Mouse (Mus musculus) CD4-positive, CD25-positive, alpha-beta regulatory T cell, adult 2 months (primary cell): ENCODE data around the gene Tac1.
"Not testable (repeated sequence)": the region's sequence is repeated elsewhere in the genome, so short reads cannot be mapped to it uniquely, and the experiment has no call there.

Experiments used
- DNase-seq: peaks from one replicate; pipeline ENCODE4 v3.0.0-alpha.2; 2012; ENCODE audit warnings: low read depth, low spot score

The Tac1 gene

DNA sequence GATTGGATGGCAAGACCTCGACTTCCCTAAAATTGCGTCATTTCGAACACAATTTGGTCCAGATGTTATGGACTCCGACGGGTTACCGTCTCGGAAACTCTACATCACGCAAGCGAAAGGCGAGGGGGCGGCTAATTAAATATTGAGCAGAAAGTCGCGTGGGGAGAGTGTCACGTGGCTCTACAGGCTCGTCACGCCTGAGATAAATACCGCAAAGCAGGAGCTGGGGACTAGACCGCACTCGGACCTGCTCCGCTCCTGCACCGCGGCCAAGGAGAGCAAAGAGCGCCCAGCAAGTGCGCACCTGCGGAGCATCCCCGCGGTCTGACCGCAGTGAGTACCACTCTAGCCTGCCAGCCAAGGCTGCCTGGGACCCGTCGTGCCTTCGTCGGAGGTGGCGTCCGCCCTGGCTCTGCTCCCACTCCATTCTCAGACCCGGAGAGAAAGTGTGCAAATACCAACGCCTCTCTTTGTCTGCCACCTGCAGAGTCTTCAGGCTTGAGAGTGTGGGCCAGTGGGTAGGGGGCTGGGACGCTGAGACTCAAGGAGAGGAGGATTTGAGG, at the start of gene Tac1:
Gene Tac1, plus strand, starts transcription at position 51 of the 563 bp plus-strand sequence.
- no peak for DNase-seq

DNA sequence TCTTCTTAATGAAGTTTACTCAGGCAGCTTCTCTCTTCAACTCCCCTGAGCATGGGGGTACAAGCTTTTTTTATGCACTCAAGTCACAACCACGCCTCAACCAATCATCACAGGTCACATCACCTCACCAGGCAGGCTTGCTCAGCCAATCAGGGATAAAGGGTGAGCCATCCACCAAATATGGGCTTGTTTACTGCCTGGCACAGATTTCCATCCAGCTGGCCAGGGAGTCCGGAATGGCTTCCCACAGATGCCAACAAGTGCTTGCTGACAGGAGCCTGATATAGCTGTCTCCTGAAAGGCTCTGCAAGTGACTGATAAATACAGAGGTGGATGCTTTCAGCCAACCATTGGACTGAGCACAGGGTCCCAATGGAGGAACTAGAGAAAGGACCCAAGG, 11.2 kb upstream of the Tac1 start:
- not testable (repeated sequence) for DNase-seq

DNA sequence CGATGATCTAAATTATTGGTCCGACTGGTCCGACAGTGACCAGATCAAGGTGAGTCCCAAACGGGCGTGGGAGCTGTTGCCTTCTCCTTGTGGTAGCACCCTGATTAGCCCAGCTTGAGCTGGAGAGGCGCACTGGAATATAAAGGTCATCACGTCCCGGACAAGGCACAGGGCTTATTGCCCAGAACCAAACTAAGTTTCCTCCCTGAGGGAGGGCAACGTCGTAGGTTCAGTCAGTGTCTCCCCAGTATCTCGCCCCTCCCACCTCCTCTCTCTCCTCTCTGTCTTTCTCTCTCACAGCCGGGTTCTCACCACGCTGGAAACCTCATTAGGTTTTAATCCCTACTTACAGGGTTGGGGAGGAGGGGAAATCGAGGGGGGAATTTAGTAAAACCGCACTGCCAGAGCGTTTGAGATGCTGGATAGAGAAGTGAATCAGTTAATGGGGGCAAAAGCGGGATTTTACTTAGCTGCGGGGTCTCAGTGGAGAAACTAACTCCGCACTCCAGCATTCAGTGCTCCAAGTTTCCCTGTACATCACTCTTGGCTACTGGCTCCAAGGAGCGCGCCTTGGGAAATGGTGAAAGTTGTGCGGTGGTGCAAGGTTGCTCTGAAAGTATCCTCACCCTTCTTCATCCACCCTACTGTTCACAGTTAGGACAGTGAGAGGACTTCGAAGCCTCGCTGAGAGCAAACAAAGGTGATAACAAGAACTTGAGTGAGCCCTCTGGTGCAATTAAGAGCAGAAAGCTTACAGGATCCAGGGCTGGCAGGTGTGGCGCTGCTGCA, 1.2 kb downstream of the Tac1 start:
- no peak for DNase-seq

DNA sequence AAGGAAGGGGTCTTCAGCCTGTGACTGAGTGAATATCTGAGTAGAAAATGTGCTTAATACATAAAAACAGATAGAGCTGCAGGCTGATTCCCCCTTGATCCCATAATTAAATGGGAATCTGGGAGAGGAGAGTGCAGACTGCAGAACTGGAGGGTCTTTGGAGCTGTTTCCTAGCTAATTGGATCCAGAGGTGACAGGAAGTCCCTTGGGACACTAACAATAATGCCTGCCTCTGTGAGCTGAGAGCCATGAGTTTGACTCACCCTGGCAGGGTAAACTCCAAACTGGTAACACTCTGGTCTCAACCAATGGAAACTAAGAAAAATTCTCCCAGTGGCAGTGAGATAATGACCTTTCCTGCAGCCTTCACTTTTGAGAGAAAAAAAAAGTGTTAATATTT, 3.5 kb downstream of the Tac1 start:
- DNase-seq: no peak

DNA sequence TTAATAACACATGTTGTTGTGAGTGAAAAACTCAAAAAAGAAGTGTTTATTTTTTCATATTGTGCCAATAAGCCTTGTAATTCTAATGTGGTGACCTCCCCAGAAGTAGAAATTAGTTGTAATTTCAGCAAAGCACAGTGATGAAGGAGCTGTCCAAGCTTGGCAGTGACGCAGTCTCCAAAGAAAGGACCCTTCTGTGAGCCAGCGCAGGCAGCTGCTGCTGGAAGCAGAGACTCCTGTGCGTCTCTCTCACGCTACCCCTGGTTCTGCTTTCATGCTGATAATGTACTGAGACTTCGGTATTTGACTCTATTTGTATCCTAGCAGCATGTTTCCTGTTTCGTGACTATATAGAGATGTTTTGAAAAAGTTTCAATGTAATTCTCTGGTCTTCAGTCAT, 7.8 kb downstream of the Tac1 start:
- no peak for DNase-seq

DNA sequence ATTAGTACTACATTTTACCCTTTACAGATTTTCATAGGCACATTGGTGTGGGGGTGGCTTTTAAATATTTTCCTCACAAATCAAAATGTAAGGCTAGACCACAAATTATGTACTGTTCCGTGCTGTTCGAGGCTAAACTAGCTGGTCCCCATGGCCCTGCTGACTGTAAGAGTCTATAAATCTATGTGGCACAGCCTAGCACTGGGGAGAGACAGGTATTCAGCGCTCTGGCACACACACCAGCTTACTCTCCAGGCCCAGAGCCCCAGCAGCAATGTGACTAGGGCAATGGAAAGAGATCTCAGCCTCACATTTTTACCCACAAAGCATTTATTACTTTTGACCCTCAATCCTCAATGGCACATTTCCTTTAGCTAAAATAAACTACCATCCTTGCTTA, 9.9 kb downstream of the Tac1 start:
- DNase-seq: no peak

DNA sequence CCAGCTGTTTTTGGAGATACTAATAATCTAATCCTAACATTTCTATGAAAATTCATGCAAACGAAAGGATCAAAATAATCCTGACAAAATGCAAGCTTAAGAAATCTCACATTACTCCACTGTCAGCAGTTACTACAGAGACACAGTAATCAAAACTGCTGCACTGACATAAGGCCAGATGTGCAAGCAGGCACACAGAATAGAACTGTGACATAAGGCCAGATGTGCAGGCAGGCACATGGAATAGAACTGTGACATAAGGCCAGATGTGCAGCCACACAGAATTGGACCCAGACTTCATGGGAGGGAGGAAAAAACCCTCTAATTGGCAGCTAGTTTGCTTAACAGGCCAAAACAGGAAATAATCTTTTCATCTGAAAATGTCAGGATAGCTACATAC, 16.5 kb downstream of the Tac1 start:
- no peak for DNase-seq

DNA sequence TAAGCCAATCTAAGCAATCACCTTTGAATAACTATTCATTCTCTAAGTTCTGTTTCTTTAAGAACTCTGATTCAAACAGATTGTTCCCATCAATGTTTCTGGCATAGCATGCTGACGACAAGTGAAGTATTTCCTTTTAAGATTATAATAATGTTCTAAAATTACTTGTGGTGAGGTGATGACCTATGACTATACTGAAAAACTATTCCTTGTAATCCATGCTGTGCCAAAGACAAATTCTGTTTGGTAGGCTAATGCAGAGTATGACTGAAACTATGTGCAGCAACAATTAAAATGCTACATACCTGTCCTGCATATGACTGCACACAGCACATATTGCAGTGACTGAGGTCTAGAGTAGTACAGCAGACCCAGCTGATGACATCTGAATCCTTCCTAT, 23.4 kb downstream of the Tac1 start:
- no peak for DNase-seq

DNA sequence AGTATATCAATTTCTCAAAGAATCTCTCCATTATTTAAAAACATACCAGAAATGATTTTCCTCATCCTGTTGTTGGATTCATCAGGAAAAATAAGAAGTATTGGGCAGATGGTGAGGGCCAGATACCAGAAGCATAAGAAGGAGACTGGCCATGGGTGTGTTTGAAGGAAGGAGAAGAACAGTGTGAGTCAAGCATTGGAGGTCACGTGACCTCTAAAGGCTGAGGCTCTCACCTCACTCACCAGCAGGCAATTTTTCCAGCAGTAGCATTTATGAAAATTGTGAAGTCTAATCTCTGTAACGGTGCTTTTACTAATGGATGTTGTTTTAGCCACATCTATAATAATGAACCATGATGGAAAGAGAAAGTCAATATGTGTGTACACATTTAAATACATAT, 39.8 kb downstream of the Tac1 start:
- no peak for DNase-seq

DNA sequence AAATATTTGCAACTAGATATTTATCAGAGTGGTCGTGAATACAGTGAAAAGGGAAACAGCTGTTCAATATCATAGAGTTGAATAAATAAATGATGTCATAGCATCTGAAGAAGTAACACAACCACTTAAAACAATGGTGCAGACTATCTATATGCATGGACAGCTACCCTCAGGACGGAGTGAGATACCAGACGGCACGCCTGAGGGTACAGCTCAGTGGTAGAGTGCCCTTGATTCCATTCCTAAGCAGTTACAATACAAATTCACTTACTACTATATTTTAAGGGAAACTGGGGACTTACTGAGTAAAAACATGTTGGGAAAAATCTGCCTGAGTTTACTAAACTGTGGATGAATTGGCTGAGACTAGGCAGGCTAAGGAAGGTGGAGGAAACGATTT, 43.7 kb downstream of the Tac1 start:
- no peak for DNase-seq

DNA sequence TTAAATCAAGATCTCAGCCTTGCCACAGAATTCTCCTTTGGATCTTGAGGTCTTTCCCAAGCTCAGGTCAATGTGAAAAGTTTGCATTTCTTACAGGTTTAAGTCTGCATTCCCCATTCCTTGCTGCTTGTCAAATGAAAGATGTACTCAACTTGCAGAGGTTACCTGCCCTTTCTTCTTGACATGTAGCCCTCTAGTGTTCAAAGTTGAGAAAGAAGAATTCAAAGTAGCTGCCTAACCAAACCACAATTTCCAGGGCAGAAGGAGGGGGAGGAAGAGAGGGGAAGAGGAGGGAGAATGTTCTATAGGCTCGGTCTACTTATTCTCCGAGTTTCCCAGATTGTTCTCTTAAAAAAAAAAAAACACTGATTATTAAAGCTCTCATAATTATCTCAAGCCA, 45.5 kb downstream of the Tac1 start:
- no peak for DNase-seq

DNA sequence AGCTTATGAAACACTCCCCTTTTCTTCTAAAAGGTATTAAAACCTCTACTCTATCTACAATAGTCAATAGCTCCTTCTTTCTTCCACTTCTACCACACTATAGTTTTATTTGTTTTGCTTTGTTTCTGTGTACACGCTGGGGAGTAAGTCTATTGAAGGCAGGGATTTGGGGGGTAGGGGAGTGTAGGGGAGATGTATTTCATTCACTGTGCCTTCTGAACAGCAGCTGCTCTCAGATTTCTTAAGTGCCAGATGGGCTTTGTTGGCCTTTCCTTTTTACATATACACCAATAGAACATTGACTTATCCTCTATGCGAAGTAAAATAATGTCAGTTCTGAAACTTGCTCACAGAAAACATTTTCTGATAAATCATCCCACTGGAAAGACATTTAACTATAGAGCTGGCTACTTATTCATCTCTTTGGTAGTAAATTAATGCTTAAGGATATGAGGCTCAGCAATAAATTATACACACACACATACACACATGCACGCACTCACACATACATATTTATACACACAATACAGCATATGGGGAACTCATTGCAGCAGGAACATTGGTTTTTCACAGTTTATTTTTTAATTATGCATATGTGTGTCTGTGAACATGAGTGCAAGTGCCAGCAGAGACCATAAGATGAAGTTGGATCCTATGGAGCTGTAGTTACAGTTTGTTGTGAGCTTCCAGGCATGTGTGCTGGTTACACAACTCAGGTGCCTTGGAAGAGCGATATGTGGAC, 46.8 kb downstream of the Tac1 start:
- no peak for DNase-seq

DNA sequence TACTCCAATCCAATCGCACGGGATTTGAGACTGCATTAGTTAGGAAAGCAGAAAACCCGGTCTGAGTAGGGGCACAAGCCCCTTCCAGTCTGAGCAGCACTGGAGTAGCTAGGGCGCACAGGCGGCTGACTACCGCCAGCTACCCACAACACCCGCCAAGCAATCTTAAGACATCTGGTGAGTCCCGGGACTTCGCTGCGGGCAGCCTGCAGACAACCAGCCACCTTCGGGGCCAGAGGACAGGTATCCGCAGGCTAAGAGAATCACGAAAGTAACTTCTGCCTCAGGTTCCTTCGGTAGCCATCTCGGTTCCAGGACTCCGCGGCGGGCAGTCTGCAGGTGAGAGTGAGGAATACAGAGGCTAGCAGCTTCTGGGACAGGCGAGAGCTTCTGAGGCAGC, 59.0 kb downstream of the Tac1 start:
- not testable (repeated sequence) for DNase-seq
